Mouse (Mus musculus) bone marrow macrophage, adult 2 months (primary cell): Measurements from ENCODE around the gene Rpl38. TPM values are rescaled to one million over a fixed set of nuclear protein-coding genes. Genes with fewer than 3 reads are reported as not detected.
A peak's percentile ranks its signal among the peaks of the same experiment; 100 is the strongest.

Experiments
- H3K27ac ChIP-seq: 2 replicates; pipeline ENCODE4 v1.5.1; 2012; ENCODE audit warnings: low read depth, low read length; ENCODE audit not compliant: insufficient read depth
- H3K4me1 ChIP-seq: 2 replicates; pipeline ENCODE4 v1.6.1; 2012; ENCODE audit warnings: low read length; ENCODE audit not compliant: control insufficient read depth, insufficient read depth
- H3K4me3 ChIP-seq: 2 replicates; pipeline ENCODE4 v1.5.1; 2012; ENCODE audit warnings: mild to moderate bottlenecking, low read length, moderate library complexity; ENCODE audit not compliant: insufficient read depth
- CTCF ChIP-seq: IDR thresholded peaks from 2 replicates; pipeline ENCODE4 v1.5.1; 2012; ENCODE audit warnings: low read depth, mild to moderate bottlenecking, low read length, moderate library complexity
- POLR2A ChIP-seq: IDR thresholded peaks from 2 replicates; pipeline ENCODE4 v1.6.1; 2012; ENCODE audit warnings: mild to moderate bottlenecking, low read depth, low read length, borderline replicate concordance
- polyA plus RNA-seq: library from polyadenylated mRNA; stranded (reverse); fragments of >200 nt; gene quantifications from 2 replicates; pipeline ENCODE4 v1.2.4, GENCODE M21; 2012; ENCODE audit not compliant: missing spikeins, insufficient read depth, insufficient read length

Rpl38 gene
- polyA plus RNA-seq, 1 experiment: 1,765 TPM

DNA sequence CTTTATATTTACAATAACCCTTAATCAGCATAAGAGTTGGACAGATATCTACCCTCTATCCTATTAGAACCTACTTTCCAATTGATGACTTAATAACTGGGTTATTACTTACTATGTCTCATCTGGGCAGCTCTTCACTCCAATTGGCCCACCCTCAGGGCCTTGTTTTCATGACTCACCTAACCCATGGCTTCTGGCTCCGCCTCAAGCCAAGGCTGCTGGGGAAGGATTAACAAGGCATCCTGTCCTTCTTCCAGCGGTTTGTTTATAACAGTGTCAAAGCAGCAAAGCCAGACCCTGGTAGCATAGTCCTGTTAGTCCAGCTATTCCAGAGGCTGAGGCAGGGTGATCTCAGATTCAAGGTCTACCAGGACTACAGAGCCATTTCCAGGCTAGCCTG lies 26.1 kb downstream of the Rpl38 start:
- no peak for TF ChIP-seq CTCF
- TF ChIP-seq POLR2A: no peak
- no peak overlapping the region for H3K4me3 ChIP-seq
- H3K27ac ChIP-seq: peak overlapping the region; percentile 79
- H3K4me1 ChIP-seq: peaks cover 23% of the 10 kb centered on the region

DNA sequence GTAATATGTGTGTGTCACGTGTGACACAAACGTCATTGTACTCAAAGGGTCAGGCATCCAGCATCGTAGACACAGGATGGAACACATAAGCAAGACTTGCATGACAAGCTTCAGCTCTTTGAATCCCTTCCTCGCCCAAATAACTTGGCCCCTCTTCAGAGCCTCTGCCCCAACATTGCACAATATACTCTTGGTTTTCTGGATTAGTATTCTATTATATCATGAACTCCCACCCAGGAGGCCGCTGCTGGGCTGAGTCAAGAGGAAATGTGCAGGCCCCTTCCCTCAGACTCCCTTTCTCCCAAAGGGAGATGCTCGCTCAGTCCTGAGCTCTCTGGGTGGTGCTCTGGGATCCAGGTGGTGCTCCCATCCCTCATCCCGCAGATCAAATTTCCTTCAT lies 30.2 kb downstream of the Rpl38 start:
- TF ChIP-seq CTCF: no peak
- TF ChIP-seq POLR2A: no peak
- Histone ChIP-seq H3K4me3 (no peak overlapping the region), H3K4me1 (peaks cover 12% of the 10 kb centered on the region), H3K27ac (no peak overlapping the region)

DNA sequence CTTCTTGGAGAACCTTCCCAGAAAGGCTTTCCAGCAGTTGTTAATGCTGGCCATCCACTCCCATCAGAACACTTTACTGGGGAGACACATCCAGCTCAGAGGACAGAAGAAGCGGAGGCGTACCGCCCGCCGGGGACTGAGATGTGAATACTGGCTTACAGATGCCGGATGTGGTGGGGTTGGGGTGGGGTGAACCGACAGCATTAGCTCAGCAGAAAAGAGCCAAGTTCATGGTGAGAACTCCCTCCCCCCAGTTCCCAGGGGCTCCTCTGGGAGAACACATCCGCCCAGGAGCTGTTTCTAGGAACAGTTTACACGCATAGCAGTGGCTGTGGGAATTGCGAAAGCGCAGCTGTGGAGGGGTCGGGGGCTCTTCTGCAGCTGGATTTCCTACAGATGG lies 31.2 kb downstream of the Rpl38 start:
- no peak for TF ChIP-seq POLR2A
- H3K4me1 ChIP-seq: peaks cover 6% of the 10 kb centered on the region
- H3K4me3 ChIP-seq: no peak overlapping the region
- no peak overlapping the region for H3K27ac ChIP-seq

DNA sequence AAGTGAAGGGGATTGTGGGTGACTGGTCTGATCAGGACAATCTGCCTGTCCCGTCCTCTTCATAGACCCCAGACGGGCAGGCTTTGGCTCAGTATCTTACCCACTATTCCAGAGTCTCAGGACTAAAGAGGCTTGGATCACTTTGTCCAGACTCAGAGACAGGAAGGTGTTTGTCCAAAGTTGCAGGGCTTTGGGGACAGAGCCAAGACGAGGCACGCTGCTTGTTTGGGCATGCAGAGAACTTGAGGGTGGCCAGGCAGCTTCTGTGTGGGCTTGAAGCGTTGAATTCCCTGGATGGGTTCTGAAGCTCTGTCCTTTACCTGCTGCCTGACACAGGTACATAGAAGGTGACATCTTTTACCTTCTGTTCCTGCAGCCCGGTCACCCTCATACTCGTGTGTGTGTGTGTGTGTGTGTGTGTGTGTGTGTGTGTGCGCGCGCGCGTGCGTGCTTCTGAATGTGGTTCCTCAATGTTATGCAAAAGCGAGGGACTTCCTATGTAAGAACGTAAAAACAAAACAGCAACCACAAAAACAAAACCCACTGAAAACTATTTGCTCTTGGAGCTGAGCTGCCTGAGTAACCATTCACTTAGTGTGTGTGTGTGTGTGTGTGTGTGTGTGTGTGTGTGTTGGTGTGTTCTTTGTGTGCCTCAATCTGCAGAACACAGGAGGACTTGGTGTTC lies 34.1 kb downstream of the Rpl38 start:
- TF ChIP-seq POLR2A: no peak
- no peak for TF ChIP-seq CTCF
- Histone ChIP-seq H3K4me3 (no peak overlapping the region), H3K4me1 (no peaks in the 10 kb centered on the region), H3K27ac (no peak overlapping the region)

DNA sequence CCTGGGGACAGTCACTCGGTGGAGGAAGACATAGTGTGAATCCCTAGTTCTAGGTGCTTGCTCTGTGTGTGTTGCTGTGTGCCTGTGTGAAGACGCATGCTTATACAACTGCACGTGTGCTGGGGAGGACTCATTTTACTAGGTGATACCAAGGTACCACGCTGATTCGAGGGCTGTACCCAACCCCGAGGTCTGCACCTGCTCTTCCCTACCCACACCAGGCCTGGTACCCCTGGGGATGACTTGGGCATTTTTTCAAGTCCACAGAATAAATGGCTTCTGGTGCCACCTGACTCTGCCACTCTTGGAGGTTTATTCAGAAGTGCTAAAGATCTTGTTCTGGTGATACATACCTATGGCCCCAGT lies 34.7 kb downstream of the Rpl38 start:
- Histone ChIP-seq H3K4me3 (no peak overlapping the region), H3K27ac (no peak overlapping the region), H3K4me1 (no peaks in the 10 kb centered on the region)
- TF ChIP-seq POLR2A: no peak
- TF ChIP-seq CTCF: no peak

DNA sequence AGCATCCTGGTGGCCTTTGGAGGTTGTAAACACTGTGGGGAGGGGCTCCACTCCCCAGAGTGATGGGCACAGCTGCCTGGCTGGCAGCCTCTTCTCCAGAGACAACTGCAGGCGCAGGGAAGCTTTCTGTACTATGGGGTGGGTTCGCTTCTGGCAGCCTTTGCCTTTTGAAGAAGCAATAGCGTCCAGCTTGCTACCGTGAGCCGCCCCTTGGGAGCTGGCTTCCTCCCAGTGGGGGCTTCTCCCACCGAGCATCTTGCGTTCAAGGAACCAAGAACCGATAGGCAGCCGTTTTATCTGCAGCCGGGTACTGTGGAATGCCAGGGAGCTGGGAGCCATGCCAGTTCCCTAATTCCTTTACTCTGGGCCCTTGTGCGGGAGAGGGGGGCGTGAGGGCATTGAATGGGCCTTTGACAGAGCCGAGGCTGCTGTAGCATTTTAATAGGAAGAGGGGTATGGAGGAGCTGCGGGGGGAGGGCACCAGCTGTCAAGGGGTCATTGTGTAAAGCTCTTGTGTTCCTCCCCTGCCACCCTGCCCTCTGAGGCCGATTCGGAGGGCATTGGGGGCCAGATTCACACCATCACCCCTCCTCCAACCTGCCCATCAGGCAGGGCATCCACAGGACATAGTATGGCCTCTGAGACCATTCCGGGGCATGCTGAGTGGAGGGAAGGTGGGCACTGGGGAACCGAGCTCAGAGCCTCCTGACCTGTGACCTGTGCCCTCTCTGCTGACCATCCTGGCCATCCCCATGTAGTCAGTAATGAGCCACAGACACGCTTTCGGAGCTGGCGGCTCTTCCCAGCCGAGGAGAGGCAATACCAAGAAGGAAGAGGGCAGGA lies 36.0 kb downstream of the Rpl38 start:
- TF ChIP-seq CTCF (no peak), POLR2A (no peak)
- Histone ChIP-seq H3K4me1 (no peaks in the 10 kb centered on the region), H3K4me3 (no peak overlapping the region), H3K27ac (no peak overlapping the region)

DNA sequence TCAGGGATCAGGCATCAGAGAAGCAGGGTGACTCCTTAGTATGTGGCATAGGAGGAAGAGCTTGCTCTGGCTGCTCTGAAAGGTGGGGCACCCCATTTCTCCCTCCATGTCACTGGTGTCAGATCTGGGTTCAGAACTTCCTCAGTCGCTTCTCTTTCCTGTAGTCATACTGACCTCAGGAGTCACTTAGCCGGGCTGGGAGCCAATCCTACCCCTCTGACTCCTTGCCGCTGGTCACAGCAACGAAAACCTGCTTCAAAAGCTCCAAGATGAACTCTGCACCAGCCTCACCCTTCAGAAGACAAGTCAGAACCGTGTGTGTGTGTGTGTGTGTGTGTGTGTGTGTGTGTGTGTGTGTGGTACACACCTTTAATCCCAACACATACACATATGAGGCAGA lies 38.0 kb downstream of the Rpl38 start:
- Histone ChIP-seq H3K4me1 (no peaks in the 10 kb centered on the region), H3K4me3 (no peak overlapping the region), H3K27ac (no peak overlapping the region)
- TF ChIP-seq CTCF (no peak), POLR2A (no peak)

DNA sequence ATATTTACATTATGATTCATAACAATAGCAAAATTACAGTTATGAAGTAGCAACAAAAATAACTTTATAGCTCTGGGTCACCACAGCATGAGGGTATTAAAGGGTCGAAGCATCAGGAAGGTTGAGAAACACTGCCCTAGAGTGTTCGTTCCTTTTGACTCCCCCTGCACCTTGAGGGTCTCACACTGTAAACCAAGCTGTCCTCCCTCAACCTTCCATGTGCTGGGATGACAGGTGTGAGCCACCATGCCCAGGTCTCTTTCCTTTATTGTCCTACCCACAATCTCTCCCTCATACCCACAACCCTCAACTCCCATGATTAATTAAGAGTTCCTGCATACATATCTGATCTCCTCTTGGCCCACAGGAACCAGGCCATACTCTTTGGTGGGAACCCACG lies 43.1 kb downstream of the Rpl38 start:
- TF ChIP-seq POLR2A (no peak), CTCF (no peak)
- no peaks in the 10 kb centered on the region for H3K4me1 ChIP-seq
- H3K27ac ChIP-seq: no peak overlapping the region
- H3K4me3 ChIP-seq: no peak overlapping the region

DNA sequence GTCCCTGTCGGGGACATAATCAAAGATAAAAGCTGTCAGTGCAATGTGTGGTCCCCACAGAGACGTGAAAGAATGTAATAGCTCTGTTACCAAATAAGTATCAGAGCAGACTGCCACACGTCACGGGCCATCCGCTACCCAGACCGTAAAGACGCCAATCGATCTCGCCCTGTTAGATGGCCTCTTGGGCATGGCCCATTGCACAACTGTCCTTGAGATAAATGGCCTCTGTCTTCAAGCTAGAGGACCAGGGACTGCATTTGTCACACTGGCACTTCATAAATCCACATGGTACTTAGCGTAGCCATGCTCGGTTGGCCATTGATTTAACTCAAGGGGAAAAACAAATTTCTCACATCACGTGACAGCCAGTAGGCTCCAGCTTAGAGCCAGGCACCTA lies 43.5 kb downstream of the Rpl38 start:
- TF ChIP-seq POLR2A: no peak
- no peak for TF ChIP-seq CTCF
- no peak overlapping the region for H3K4me3 ChIP-seq
- no peak overlapping the region for H3K27ac ChIP-seq
- no peaks in the 10 kb centered on the region for H3K4me1 ChIP-seq

DNA sequence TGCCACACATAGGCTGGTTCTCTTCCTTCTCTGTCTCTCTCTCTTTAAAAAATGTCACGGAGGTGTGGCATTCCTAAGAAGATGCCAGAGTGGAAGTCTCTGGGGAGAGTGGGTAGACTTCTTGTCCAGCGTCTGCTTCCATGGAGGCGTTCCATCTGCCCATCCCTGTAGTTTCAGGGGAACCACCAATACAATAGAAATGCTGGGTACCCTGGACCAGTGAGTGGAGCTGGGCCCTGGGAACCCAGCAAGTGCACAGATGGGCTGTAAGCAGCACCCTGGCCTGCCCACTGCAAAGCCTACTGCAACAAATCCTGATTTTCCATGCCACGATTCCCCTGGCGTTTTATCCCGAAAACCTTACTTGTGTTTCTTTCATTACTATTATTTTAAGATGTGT lies 46.2 kb downstream of the Rpl38 start:
- no peak overlapping the region for H3K27ac ChIP-seq
- no peak overlapping the region for H3K4me3 ChIP-seq
- H3K4me1 ChIP-seq: no peaks in the 10 kb centered on the region
- no peak for TF ChIP-seq POLR2A
- no peak for TF ChIP-seq CTCF
